Mouse (Mus musculus) ovary, postnatal 36 days (tissue): ENCODE data around the gene Atat1.
"Not testable (repeated sequence)": the region's sequence is repeated elsewhere in the genome, so short reads cannot be mapped to it uniquely, and the experiment has no call there.

Experiments used
- DNase-seq: peaks from one replicate; pipeline ENCODE4 v3.0.0; 2022; ENCODE audit warnings: low spot score, mixed read lengths

Gene Atat1

DNA sequence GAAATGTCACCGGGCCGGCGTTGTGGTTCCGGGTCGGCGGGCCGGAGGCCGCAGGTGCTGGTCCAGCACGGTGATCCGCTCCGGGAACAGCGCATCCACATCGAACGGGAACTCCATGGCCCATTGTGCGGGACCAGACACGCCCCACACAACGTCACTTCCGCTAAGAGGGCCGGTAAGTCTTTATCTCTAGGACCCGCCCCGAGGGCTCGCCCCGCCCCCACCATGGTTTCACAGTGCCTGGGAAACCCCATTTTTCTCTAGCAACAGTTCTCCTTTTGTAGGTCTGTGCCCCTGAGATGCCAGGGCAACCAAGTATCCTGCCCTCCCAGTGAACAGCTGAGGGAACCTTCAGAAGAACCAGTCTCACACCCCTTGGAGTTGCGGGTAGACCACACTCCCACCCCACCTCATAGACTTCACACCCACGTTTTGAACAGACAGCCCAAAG lies at the start of gene Atat1:
Gene Atat1 (minus strand): TSS at position 157 of the 451 bp plus-strand sequence.
- DNase-seq: peak; percentile 93

DNA sequence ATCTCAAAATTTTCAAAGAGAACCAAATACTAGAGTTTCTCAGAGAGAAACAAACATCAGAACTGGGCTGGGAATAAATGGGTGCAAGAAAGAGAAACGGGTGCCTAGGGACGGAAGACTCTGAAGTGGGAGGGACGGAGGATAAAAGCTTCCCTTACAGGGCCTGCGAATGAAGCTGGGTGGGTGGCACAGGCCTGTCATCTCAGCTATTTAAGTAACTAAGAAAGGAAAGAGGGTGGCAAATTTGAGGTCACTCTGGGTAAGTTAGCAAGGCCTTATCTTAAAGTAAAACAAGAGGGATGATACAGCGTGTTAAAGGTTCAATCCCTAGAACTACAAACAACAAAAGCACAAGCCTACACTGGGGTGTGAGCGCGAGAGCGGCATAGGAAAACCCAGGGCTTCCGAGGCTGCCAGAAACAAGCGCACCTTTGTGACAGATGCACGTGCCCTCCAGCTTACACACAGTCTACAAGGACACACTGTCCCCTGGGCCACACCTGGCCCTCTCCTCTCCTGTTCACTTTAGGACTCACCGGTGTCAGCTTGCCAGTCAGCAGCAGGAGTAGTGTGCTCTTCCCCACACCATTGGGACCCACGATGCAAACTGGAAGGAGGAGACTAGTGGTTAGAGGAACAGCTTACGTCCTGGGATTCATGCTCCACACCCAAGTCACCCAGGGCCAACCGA lies 48.8 kb upstream of the Atat1 start:
- DNase-seq: no peak

DNA sequence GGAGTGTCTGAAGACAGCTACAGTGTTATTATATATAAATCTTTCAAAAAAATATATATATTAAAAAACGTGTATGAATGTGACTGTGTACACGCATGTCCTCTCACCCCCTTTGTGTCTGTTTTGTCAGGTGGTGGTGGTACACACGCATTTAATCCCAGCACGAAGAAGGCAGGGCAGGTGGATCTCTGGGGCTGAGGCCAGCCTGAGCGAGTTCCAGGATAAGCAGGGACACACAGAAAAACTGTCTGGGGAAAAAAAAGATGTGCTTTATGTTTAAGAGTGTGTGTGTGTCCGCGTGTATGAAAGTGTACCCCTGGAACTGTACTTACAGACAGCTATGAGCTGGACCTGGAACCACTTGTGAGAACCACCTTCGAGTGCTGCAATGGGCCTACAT lies 44.8 kb upstream of the Atat1 start:
- no peak for DNase-seq

DNA sequence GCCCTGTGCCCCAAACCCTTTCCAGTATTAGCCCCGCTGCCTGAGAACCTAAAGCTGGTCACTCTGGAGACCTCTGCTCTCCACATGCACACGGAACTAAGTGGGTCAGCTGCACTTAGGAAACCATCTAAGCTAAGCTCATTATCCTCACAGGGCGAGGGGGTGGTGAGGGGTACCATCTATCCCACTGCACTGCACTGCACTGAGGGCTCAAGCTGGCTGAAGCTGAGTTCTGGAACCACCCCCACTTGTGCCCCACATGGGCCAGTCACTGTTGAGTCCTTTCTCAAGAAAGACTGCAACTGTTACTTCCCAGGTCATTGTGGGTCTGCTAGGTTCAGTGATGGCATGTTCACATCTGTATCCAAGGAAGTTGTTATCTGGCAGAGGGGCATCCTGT lies 42.7 kb upstream of the Atat1 start:
- not testable (repeated sequence) for DNase-seq

DNA sequence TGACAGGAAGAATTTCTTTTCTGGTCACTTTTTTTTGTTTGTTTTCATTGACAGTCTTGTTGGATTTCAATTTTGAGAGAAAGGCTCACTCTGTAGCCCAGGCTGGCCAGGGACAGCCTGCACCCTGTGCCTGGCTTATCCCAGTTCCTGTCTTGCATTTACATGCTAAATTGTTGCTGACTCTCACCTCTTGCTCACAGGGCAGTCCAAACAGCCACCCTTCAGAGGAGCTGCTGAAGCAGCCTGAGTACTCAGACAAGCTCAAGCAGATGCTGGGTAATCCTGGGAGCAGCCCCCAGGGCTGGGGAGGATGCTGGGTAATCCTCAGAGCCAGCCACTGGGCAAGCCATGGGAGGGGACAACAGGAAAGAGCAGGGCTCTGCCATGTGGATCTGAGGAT lies 41.1 kb upstream of the Atat1 start:
- not testable (repeated sequence) for DNase-seq

DNA sequence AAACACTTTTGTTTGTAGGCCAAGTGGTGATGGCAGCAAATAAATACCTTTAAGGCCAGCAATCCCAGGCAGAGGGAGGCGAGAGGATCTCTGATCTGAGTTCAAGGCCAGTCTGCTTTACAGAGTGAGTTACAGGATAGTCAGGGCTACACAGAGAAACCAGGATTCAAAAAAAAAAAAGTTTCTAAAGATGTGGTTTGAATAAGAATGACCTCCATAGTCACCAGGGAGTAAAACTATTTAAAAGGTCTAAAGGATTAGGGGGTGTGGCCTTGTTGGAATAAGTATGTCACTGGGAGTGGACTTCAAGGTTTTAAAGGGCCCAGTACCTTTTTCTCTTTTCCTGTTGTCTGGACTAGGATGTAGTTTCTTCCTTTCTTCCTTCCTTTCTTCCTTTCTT lies 30.1 kb upstream of the Atat1 start:
- no peak for DNase-seq

DNA sequence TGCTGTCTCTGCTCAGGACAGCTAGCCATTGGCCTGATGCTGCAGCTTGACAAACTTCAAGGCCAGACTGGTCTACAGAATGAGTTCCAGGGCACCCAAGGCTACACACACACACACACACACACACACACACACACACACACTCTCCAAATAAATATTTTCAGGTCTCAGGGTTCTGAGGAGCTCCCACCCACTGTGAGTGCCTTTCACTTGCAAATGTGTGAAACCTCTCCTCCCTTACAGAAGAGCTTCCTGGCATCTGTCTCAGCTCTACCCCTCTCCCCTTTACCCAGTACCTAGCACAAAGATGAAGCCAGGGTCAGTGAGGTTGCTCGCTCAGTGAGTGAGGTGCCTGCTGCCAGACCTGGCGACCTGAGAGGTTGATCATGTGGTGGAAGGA lies 29.2 kb upstream of the Atat1 start:
- no peak for DNase-seq

DNA sequence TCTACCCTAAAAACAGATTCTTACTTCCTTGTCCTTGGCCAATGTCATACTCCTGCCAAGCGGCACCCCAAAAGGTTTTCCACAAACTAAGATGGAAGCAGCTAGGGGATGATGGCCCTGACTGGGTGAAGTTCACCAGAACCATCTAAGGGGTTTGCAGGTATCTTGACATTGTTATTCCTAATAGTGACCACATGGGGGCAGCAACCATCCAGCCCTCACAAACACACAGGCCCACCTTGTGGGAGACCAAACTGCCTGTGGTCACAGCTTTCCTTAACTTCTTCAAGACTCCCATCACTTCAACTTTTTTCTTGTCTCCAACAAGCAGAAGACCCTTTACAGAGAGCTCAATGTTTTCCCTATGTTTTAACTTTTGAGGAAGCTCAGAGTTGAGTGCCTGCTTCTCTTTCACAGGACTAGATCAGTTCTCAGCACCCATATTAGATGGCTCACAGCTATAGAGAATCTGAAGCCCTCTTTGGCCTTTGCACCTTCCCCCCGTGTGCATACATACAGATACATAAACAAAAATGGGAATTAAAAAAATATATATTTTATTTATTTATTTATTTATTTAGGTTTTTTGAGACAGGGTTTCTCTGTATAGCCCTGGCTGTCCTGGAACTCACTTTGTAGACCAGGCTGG lies 27.9 kb upstream of the Atat1 start:
- DNase-seq: no peak

DNA sequence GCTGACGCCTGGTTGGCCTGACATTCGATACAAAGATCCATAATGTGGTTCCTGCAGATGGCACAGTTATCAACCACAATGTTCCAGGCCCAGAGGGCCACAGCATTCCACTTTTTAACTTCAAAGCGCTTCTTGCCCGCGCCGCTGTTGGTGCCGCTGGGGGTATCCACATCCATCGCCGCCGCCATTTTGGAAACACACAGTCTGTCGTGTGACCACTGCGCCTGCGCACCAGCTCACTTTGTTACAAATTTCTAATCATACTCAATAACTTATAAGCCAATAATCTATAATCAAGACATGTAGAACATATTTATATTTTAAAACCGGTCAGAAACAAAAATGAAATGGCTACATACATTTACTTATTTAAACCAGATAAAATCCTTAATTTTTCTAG lies 25.9 kb upstream of the Atat1 start:
- DNase-seq: not testable (repeated sequence)

DNA sequence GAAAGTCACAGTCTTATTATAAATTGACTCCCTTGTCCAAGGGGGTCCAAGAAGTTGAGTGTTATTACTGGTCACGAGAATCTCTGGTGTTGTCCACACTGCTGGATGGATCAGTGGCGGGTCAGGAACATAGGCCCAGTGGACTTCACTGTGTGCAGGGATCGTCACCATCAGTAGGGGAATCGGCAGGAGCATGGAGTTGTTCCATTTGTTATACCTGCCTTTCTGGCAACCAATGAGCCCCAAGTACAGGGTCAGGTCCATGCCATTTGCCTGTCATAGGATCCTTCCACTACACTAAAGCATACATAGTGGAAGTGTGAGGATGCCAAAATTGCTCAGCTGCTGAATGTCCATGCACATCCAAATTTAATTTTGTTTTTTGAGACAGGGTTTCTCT lies 22.7 kb upstream of the Atat1 start:
- DNase-seq: no peak

DNA sequence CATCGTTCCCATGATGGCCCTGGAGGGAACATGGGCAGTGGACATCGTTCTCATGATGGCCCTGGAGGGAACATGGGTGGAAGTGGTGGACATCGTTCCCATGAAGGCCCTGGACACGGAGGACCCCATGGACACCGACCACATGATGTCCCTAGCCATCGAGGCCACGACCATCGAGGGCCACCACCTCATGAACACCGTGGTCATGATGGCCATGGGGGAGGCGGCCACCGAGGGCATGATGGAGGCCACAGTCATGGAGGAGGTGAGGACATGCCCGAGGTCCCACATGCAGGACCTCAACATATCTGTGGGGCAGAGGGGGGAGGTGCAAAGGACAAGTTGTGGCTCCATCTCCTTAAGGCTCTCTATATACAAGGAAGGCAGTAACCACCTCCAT lies 20.8 kb upstream of the Atat1 start:
- DNase-seq: no peak

DNA sequence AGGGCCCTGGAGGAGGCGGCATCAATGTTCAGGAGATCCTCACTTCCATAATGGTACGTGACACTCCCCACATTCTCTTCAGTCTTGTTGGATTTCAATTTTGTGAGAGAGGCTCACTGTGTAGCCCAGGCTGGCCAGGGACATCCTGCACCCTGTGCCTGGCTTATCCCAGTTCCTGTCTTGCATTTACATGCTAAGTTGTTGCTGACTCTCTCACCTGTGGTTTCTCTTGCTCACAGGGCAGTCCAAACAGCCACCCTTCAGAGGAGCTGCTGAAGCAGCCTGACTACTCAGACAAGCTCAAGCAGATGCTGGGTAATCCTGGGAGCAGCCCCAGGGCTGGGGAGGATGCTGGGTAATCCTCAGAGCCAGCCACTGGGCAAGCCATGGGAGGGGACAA lies 19.7 kb upstream of the Atat1 start:
- no peak for DNase-seq

DNA sequence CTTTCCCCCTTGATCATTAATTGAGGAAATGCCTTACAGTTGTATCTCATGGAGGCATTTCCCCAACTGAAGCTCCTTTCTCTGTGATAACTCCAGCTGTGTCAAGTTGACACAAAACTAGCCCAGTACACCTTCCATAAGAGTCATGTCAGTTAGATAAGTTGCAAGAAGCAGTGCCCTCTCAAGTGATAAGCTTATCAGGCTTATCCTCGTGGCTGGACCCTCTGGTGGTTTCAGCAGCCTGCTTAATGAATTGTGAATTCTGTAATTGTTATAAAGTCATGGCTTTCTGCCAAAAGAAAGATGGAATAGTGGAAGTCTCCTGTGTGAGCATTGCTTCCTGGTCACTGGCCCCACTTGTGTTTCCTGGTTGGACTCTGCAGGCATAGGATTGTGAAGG lies 17.6 kb upstream of the Atat1 start:
- no peak for DNase-seq

DNA sequence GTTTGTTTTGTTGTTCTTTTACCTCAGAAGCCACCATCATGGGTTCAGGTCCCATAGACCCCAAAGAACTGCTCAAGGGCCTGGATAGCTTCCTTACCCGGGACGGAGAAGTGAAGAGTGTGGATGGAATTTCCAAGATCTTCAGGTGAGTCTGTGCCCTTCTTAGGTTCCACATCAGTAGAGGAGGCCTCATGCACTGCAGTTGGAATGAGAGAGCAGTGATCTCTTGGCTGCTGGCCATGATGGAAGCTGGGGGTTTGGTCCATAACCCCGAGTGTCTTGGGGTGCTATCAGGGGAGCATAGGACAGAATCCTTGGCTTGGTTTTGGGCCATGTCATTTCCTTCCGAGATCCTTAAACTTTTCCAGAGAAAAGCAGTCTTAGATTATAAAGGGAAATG lies 13.4 kb upstream of the Atat1 start:
- no peak for DNase-seq

DNA sequence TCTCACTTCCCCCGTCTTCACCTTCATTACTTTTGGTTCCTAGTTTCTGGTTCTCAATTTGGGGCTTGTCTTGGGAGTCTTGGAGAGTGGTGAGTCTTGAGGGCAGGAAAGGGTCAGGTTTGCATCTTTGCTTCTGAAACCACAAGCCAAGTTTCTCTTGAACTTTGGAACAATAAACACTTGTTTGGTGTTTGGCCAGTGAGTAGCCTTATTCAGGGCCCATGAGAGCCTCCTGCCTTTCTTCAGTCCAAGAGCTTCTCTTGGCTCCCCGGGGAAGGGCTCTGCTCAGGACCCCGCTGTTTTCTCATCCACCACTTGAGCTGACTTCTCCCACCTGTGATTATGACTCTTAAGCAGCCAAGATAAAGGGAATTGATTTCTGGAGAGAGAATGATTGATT lies 12.7 kb upstream of the Atat1 start:
- DNase-seq: no peak

DNA sequence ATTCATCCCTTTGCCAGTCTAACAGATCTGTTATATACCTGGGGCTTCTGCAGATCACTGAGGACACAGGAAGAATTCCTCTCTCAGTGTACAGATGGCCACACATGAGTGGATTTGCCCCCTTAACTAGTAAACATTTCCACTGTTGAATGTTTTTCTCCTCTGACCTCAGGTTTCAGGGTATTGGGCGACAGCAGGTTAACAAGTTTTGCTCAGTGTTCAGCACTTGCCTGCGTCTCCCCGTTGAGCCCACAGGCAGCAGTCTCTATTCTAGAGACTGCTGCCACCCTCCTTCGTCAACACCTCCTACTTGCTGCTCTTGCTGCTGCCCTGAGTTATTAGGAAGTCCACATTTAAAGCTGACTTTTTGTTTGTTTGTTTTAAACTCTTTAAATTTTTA lies 11.8 kb upstream of the Atat1 start:
- DNase-seq: no peak

DNA sequence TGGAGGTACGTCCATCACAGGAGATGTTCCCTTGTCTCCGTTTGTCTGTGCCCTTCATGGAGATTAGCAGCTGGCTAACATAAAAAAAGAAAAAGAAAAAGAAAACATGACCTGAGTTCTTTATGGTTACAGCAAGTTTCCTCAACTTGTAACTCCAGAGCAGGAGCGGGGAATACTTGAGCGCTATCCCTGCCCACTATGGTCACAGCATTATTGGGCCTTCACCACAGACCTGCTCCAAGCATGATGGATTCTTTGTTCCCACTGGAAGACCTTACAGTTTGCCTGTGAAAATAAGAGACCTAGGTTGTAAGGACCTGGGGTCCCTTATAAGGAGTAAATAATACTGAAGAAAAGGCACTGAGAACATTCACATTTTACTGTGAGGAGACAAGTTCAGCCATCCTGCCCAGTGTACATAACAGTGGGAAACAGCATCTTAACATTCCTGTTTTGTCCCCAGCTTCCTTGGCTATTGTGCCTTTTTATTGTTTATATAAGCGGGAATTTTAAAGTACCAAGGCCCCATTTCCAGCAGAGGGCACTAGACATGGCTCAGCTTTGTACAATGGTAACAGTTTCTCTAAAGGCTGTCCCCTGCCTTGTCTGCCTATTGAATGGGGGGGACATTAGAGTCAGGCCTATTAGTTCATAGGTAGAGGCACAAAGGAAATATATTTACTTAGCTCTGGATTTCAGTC lies 11.1 kb upstream of the Atat1 start:
- no peak for DNase-seq

DNA sequence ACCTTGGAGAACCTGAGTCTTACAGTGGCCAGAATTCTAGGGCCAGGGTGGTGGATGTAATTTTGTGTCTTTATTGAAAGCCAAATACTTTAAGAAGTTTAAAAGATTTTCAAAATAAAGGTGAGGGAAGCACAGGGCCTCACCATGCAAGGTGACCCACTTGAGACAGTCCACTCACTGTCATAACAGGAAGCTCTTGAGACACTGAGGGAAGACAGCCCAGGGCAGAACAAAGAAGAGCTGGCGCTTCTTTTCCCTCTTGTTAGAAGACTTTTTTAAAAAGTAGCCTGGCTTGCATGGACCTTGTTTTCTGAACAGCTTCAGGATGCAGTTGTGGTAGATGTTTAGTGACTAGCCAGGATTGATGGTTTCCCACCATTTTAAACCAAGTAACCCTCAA lies 10.5 kb upstream of the Atat1 start:
- no peak for DNase-seq

DNA sequence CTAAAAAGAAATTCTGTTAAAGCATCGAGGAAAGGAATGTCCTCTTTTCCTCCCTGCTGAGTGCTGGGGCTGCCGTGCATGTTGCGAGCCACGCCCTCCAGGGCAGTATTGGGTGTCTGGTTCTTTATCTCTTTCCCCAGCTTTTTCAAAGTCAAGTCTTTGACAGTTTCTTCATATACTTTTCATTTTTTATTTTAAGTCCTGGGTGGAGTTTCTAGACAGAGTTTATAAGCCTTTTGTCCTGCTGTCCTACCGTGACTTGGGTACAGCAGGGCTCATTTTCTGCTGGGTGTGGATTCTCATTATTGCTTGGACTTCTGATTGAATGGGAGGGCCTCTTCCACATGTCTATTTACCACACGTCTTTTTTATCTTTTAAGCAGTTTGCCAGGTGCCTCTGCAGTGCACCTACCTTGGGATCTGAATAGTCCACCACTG lies 10.0 kb upstream of the Atat1 start:
- DNase-seq: no peak

DNA sequence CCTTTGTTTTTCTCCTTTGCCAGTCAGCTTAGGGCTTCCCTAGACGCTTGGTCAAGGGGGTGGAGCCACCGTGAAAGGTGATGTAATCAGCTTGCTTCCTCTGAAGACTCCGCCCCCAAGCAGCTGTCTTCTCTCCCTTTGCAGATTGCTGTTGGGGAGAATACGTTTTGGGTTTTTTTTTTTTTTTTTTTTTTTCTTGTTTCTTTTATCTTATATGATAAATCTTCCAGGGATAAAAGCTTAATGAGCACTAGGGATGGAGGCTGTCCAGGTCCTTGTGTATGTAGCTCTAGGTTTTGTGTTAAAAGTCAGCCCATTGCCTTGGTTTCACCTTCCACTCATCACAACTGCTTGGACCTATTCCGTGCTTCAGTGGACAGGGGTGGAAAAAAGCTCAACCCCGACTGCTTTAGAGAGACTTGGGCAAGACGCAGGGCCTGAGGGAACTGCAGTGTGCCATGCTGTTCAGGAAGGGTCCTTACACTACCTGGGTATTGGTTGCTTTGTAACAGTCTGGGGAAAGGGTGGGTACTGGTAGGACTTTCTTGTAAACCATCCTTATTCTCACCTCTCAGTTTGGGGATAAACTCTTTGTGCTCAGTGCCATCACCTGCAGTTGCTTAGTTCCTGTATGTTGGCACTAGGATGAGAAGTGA lies 9.3 kb upstream of the Atat1 start:
- peak; percentile 88 for DNase-seq

DNA sequence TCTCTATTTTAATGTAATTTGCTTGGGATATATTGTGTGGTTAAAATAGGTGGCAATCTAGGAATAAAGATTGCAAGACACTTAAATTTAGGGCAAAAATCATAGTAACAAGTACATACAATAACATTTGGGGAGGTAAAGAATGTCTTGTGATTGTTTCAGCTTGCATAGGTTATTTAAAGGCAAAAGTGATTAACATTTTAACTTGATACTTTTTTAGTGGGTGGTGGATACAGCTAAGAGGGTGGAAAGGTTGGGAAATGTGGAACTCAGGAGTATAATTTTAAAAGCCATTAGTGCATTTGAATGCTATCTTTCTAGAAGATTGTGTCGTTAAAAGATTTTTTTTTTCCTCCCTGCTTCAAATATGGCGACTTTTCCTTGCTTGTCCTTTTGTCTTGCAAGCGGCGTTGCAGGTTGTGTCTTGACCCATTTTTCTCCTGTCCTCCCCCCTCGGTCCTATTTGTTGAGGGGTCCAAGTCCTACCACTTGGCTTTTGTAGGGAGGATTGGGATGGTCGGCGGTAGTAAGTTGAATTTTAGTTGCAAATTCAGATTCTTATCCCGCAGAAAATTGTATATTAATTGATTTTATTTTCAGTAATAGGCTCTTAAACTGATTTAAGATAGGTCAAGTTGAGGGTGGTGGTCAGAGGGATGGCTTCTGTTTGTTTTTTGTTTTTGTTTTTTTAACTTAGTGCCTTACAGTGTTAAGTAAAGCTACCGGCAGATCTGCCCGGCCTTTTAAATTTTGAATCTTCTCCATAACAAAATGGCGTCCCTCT lies 8.6 kb upstream of the Atat1 start:
- no peak for DNase-seq
